Mouse (Mus musculus): ENCODE measurements at regions not wholly inside any gene's neighbourhood (a gene's known extent, or its start where the extent isn't known, plus 50 kb on each side); places are given as distances from the start of the nearest gene placed in this dataset.

- no peak overlapping the region for H3K9ac ChIP-seq (ENCODE audit: insufficient read depth, low read depth)
- H3K4me2 ChIP-seq (ENCODE audit: insufficient read depth, low read depth, poor library complexity, severe bottlenecking) = no peak overlapping the region
- no peak for DNase-seq (ENCODE audit: extremely low read depth)
- in situ Hi-C loops (cut with MboI; ENCODE audit: low pct_ligation_motif_present, low pct_unique_long_range_greater_than_20kb, low sequenced_read_pairs) = no loop called here
- no peaks in the 10 kb centered on the region for H3K9me3 ChIP-seq (replicated peaks; ENCODE audit: low read length)
- dilution Hi-C loops (cut with MboI; ENCODE audit: extremely low pct_ligation_motif_present, extremely low pct_unique_long_range_greater_than_20kb, low sequenced_read_pairs) = no loop called here
- no peaks in the 10 kb centered on the region for H3K79me2 ChIP-seq (replicated peaks; ENCODE audit: control insufficient read depth, extremely low read depth, insufficient read depth, poor library complexity, severe bottlenecking)
- H3K27me3 ChIP-seq (replicated peaks) = no peaks in the 10 kb centered on the region
- H3K27ac ChIP-seq (ENCODE audit: insufficient read depth, low read depth) = no peak overlapping the region
- no peak overlapping the region for H3K4me3 ChIP-seq (replicated peaks in 1 of 3; ENCODE audit: low read depth in 2 of 3, low read length in 2 of 3, poor library complexity in 1 of 3)
- no peaks in the 10 kb centered on the region for H3K4me1 ChIP-seq (ENCODE audit: control insufficient read depth in 1 of 2, insufficient read depth in 2 of 2)
- H3K36me3 ChIP-seq (replicated peaks in 1 of 2; ENCODE audit: control insufficient read depth in 1 of 2, insufficient read depth in 1 of 2, low read length in 1 of 2) = no peaks in the 10 kb centered on the region
- TF ChIP-seq EP300 (IDR thresholded peaks at IDR 0.05; ENCODE audit: low read length) = no peak
- TF ChIP-seq CHD1 (IDR thresholded peaks at IDR 0.05; ENCODE audit: low read depth, low read length) = no peak
- TF ChIP-seq UBTF (IDR thresholded peaks at IDR 0.05; ENCODE audit: low read depth, low read length) = no peak
- TF ChIP-seq NELFE (IDR thresholded peaks at IDR 0.05; ENCODE audit: low read depth, low read length) = no peak
- TF ChIP-seq RCOR1 (conservative IDR thresholded peaks at IDR 0.05; ENCODE audit: low read depth, low read length) = no peak
- TF ChIP-seq ETS1 (conservative IDR thresholded peaks at IDR 0.05; ENCODE audit: low read depth, low read length) = no peak
- no peak for TF ChIP-seq JUND (conservative IDR thresholded peaks at IDR 0.05; ENCODE audit: low read depth, low read length)
- no peak for TF ChIP-seq HCFC1 (IDR thresholded peaks at IDR 0.05; ENCODE audit: low read depth, low read length)
- TF ChIP-seq POLR2A (IDR thresholded peaks at IDR 0.05; ENCODE audit: low read depth, low read length) = no peak
- TF ChIP-seq ZMIZ1 (IDR thresholded peaks at IDR 0.05; ENCODE audit: low read depth, low read length) = no peak
- no peak for TF ChIP-seq E2F4 (IDR thresholded peaks at IDR 0.05; ENCODE audit: insufficient replicate concordance, low read depth, low read length)
These were observed 209.1 kb upstream of the Klf4 start for GRCm38 (mm10) chr4:55741355-55741754.

DNA sequence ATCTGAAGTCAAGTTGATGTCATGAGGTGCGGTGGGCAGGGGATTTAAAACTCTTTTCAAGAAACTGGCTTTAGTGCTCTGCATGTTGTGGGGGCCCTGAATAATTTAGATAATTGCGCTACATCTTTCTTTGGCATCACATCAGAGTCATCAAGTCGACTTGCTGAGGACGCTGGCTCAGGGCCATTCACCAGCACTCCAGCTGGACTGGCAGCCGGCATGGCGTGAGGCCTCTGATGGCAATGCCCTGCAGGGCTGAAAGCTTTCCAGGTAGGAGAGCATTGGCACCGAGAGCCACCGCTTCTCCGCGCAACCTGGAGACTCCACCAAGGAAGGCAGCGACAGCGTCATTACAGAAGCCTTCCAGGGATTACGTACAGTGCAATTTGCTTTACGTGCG is 207.8 kb upstream of the Klf4 start:
- no peaks in the 10 kb centered on the region for H3K79me2 ChIP-seq (replicated peaks; ENCODE audit: control insufficient read depth, extremely low read depth, insufficient read depth, poor library complexity, severe bottlenecking)
- no peaks in the 10 kb centered on the region for H3K27me3 ChIP-seq (replicated peaks)
- no peak overlapping the region for H3K4me3 ChIP-seq (replicated peaks in 1 of 3; ENCODE audit: low read depth in 2 of 3, low read length in 2 of 3, poor library complexity in 1 of 3)
- no peak overlapping the region for H3K4me2 ChIP-seq (ENCODE audit: insufficient read depth, low read depth, poor library complexity, severe bottlenecking)
- no peaks in the 10 kb centered on the region for H3K9me3 ChIP-seq (replicated peaks; ENCODE audit: low read length)
- in situ Hi-C loops (cut with MboI; ENCODE audit: low pct_ligation_motif_present, low pct_unique_long_range_greater_than_20kb, low sequenced_read_pairs) = no loop called here
- dilution Hi-C loops (cut with MboI; ENCODE audit: extremely low pct_ligation_motif_present, extremely low pct_unique_long_range_greater_than_20kb, low sequenced_read_pairs) = no loop called here
- H3K27ac ChIP-seq (ENCODE audit: insufficient read depth, low read depth) = no peak overlapping the region
- no peaks in the 10 kb centered on the region for H3K4me1 ChIP-seq (ENCODE audit: control insufficient read depth in 1 of 2, insufficient read depth in 2 of 2)
- H3K9ac ChIP-seq (ENCODE audit: insufficient read depth, low read depth) = no peak overlapping the region
- DNase-seq (ENCODE audit: extremely low read depth) = no peak
- H3K36me3 ChIP-seq (replicated peaks in 1 of 2; ENCODE audit: control insufficient read depth in 1 of 2, insufficient read depth in 1 of 2, low read length in 1 of 2) = no peaks in the 10 kb centered on the region
- no peak for TF ChIP-seq MAFK (IDR thresholded peaks at IDR 0.05; ENCODE audit: insufficient replicate concordance, low read length)
- TF ChIP-seq MXI1 (IDR thresholded peaks at IDR 0.05; ENCODE audit: low read depth, low read length) = no peak
- TF ChIP-seq HCFC1 (IDR thresholded peaks at IDR 0.05; ENCODE audit: low read depth, low read length) = no peak
- no peak for TF ChIP-seq NRF1 (IDR thresholded peaks at IDR 0.05; ENCODE audit: low read depth, low read length)
- no peak for TF ChIP-seq ELF1 (IDR thresholded peaks at IDR 0.05; ENCODE audit: low read depth, low read length)
- no peak for TF ChIP-seq ZMIZ1 (IDR thresholded peaks at IDR 0.05; ENCODE audit: low read depth, low read length)
- TF ChIP-seq CHD2 (IDR thresholded peaks at IDR 0.05; ENCODE audit: low read length) = no peak
- TF ChIP-seq IRF4 (IDR thresholded peaks at IDR 0.05; ENCODE audit: low read depth, low read length) = no peak
- TF ChIP-seq MEF2A (IDR thresholded peaks at IDR 0.05; ENCODE audit: borderline replicate concordance, low read depth, low read length) = no peak
- TF ChIP-seq POLR2AphosphoS2 (IDR thresholded peaks at IDR 0.05; ENCODE audit: low read depth, low read length) = no peak
- TF ChIP-seq TCF12 (IDR thresholded peaks at IDR 0.05; ENCODE audit: low read depth, low read length) = no peak
- no peak for TF ChIP-seq PAX5 (IDR thresholded peaks at IDR 0.05; ENCODE audit: low read length)
- TF ChIP-seq RAD21 (IDR thresholded peaks at IDR 0.05; ENCODE audit: low read depth, low read length) = no peak
- TF ChIP-seq POLR2A (IDR thresholded peaks at IDR 0.05; ENCODE audit: low read depth, low read length) = no peak
- no peak for TF ChIP-seq NELFE (IDR thresholded peaks at IDR 0.05; ENCODE audit: low read depth, low read length)
- no peak for TF ChIP-seq BHLHE40 (IDR thresholded peaks at IDR 0.05; ENCODE audit: low read depth, low read length)
- no peak for TF ChIP-seq E2F4 (IDR thresholded peaks at IDR 0.05; ENCODE audit: insufficient replicate concordance, low read depth, low read length)
- TF ChIP-seq ZKSCAN1 (IDR thresholded peaks at IDR 0.05; ENCODE audit: borderline replicate concordance, low read depth, low read length) = no peak

Data from CH12.LX (cell line).